Mouse (Mus musculus): ENCODE measurements at regions not wholly inside any gene's neighbourhood (a gene's known extent, or its start where the extent isn't known, plus 50 kb on each side); places are given as distances from the start of the nearest gene placed in this dataset.

GRCm38 (mm10) chr6:100923070-100923469 is 89.6 kb downstream of the Ppp4r2 start:
- no peak for DNase-seq (ENCODE audit: low read depth, low spot score)

GRCm38 (mm10) chr6:100923686-100924085 is 90.3 kb downstream of the Ppp4r2 start:
- no peak for DNase-seq (ENCODE audit: low read depth, low spot score)

- no peak for DNase-seq (ENCODE audit: low read depth, low spot score)
Measured at GRCm38 (mm10) chr6:100928791-100929758, 95.7 kb downstream of the Ppp4r2 start.

GRCm38 (mm10) chr6:100929759-100930358 is 96.4 kb downstream of the Ppp4r2 start:
- DNase-seq (ENCODE audit: low read depth, low spot score) = no peak

- no peak for DNase-seq (ENCODE audit: low read depth, low spot score)
Measured at GRCm38 (mm10) chr6:100930706-100931105, 97.3 kb downstream of the Ppp4r2 start.

- no peak for DNase-seq (ENCODE audit: low read depth, low spot score)
Measured at GRCm38 (mm10) chr6:100934424-100934823, 101.0 kb downstream of the Ppp4r2 start.

- DNase-seq (ENCODE audit: low read depth, low spot score) = no peak
Measured at GRCm38 (mm10) chr6:100937802-100938201, 104.4 kb downstream of the Ppp4r2 start.

- no peak for DNase-seq (ENCODE audit: low read depth, low spot score)
Measured at GRCm38 (mm10) chr6:100938376-100938775, 105.0 kb downstream of the Ppp4r2 start.

GRCm38 (mm10) chr6:100939042-100939441 is 105.6 kb downstream of the Ppp4r2 start:
- no peak for DNase-seq (ENCODE audit: low read depth, low spot score)

- no peak for DNase-seq (ENCODE audit: low read depth, low spot score)
Measured at GRCm38 (mm10) chr6:100939766-100940165, 106.3 kb downstream of the Ppp4r2 start.

- DNase-seq (ENCODE audit: low read depth, low spot score) = no peak
Measured at GRCm38 (mm10) chr6:100941686-100942085, 108.3 kb downstream of the Ppp4r2 start.

GRCm38 (mm10) chr6:100942956-100943355 is 109.5 kb downstream of the Ppp4r2 start:
- no peak for DNase-seq (ENCODE audit: low read depth, low spot score)

GRCm38 (mm10) chr6:100945796-100946195 is 112.4 kb downstream of the Ppp4r2 start:
- no peak for DNase-seq (ENCODE audit: low read depth, low spot score)

GRCm38 (mm10) chr6:100948340-100948739 is 114.9 kb downstream of the Ppp4r2 start:
- no peak for DNase-seq (ENCODE audit: low read depth, low spot score)

- no peak for DNase-seq (ENCODE audit: low read depth, low spot score)
Measured at GRCm38 (mm10) chr6:100951646-100952045, 118.2 kb downstream of the Ppp4r2 start.

- no peak for DNase-seq (ENCODE audit: low read depth, low spot score)
Measured at GRCm38 (mm10) chr6:100952470-100952869, 119.0 kb downstream of the Ppp4r2 start.

GRCm38 (mm10) chr6:100954563-100954962 is 121.1 kb downstream of the Ppp4r2 start:
- no peak for DNase-seq (ENCODE audit: low read depth, low spot score)

- DNase-seq (ENCODE audit: low read depth, low spot score) = no peak
Measured at GRCm38 (mm10) chr6:100966481-100966880, 133.1 kb downstream of the Ppp4r2 start.

- no peak for DNase-seq (ENCODE audit: low read depth, low spot score)
Measured at GRCm38 (mm10) chr6:100968080-100968856, 134.8 kb downstream of the Ppp4r2 start.

GRCm38 (mm10) chr6:100968960-100969359 is 135.5 kb downstream of the Ppp4r2 start:
- no peak for DNase-seq (ENCODE audit: low read depth, low spot score)

GRCm38 (mm10) chr6:100970810-100971447 is 137.5 kb downstream of the Ppp4r2 start:
- DNase-seq (ENCODE audit: low read depth, low spot score) = no peak

Data from skeletal muscle tissue, adult 2 months (tissue).